Mouse (Mus musculus) left cerebral cortex, postnatal 25 days (tissue): ENCODE data around the gene Traf3ip3. TPM values are rescaled to one million over a fixed set of nuclear protein-coding genes. Genes with fewer than 3 reads are reported as not detected.

ENCODE experiments used
- DNase-seq, 2 experiments: peaks; one replicate each; pipeline ENCODE4 v3.0.0; 2022; ENCODE audit warnings: low spot score in 2 of 2, mixed read lengths in 1 of 2
- intact Hi-C: fragments of 180-260 bp; cut with DNase I; formaldehyde crosslinking; loops from one replicate; pipeline ENCODE4 v1.15.1; 2025
- total RNA-seq, 2 experiments: library from RNA; stranded (reverse); gene quantifications; 2 replicates each; pipeline ENCODE4 v1.2.3; 2021

Traf3ip3 gene
- total RNA-seq, result 1 to 10 TPM; 1.0 to 3.1 TPM

DNA sequence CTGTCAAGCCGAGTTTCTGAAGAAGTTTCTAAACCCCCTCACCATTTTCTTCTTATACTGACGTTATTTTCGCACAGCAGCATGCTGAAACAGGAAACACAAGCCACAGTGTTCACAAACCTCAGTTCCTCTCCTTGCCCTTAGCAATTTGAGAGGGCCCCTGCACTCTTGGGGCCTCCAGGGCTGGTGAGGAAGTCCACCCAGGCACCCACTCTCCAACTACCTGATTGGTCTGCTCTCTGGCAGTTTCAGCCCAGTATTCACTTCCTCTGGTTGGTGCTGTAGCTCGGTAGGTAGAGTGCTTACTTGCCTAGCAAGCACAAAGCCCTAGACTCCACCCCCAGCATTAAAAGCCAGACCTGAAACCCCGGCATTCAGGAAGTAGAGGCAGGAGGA lies at the start of gene Traf3ip3:
Gene Traf3ip3, minus strand, starts transcription at position 321 of the 396 bp plus-strand sequence.
- DNase-seq, result peak in 1 of 2 experiments; percentile 26
- intact Hi-C loops, result no loop called here

DNA sequence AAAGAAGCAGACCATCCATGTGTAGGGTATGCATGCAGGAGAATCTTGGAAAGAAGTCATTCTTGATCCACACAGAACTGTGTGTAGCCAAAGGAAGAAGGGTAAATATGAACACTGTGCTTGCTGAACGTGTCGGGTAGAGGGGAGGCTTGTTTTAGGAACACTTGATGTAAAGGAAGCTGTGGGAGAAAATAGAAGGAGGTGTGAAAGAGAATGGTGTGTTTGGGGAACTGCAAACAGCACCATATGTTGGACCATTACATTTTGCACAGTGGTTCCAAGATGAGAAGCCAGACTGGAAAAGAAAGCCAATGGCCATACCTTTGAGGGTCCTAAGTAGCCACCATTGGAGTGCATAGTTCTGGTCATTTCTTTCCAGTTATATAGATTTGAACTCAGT lies 48.5 kb upstream of the Traf3ip3 start:
- intact Hi-C loops, result no loop called here
- peak in 1 of 2 experiments; percentile 88 for DNase-seq

GRCm38 (mm10) chr1:193244235-193244634 lies 42.7 kb upstream of the Traf3ip3 start:
- DNase-seq, result no peak
- intact Hi-C loops, result no loop called here

- intact Hi-C loops, result no loop called here
- peak in 1 of 2 experiments; percentile 57 for DNase-seq
These were observed 42.2 kb upstream of the Traf3ip3 start for GRCm38 (mm10) chr1:193243571-193244193.

DNA sequence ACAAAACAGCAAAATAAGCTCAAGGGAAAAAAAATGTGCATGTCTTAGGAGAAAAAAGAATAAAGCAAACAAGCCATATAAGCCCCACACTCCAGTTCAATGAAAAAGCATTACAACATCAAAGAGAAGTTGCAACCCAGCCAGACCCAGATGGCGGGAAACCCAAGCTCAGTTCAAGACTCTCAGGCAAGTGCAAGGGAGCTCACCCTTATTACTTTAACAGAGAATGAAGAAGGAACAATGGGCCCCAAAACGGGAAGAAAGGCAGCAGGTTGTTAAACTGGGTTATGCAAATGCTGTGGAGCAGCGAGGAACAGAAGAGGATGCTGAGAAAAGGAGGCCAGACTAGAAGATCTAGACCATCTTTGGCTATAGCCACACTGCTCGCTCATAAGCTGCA lies 41.4 kb upstream of the Traf3ip3 start:
- intact Hi-C loops, result no loop called here
- peak in 1 of 2 experiments; percentile 36 for DNase-seq

DNA sequence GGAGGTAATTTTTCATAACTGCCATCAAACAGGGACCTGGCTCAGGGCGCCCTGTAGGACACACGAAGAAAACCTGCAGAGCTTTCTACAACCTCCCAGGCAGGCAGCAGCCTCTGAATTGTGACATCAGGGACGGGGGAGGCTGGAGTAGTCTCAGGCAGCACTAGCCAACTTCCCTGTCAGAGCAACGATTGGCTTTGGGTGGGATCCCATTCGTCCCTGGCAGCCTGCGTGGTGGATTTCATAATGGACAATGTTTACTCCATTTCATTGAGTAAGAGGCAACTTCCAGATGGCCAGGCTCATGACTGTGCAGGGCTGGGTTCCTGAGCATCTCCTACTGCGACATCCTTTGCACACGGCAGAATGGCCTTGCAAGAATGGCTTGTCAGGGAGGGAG lies 40.7 kb upstream of the Traf3ip3 start:
- peak; percentile 76 to 98 for DNase-seq
- intact Hi-C loops, result no loop called here

GRCm38 (mm10) chr1:193241436-193241835 lies 39.9 kb upstream of the Traf3ip3 start:
- intact Hi-C loops, result no loop called here
- no peak for DNase-seq

- intact Hi-C loops, result no loop called here
- DNase-seq, result peak in 1 of 2 experiments; percentile 28
These were observed 36.9 kb upstream of the Traf3ip3 start for GRCm38 (mm10) chr1:193238426-193238825.

DNA sequence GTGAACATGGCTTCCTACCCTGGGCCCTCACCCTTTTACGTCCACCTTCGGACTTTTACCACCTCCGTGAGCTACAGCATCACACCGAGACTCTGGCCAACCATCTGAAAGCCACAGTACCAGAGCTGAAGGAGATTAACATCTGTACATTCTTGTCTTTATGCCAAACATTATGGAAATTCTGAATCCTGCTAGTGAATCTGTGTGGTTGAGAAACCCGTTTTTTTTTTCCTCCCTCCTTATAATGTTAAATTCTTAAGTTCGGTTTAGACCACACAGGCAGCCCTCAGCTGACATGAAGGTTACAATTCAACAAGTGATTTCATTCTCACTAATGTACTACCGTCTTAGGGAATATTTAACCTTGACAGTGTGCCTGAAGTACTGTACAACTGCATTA lies 33.4 kb upstream of the Traf3ip3 start:
- intact Hi-C loops, result no loop called here
- DNase-seq, result no peak

DNA sequence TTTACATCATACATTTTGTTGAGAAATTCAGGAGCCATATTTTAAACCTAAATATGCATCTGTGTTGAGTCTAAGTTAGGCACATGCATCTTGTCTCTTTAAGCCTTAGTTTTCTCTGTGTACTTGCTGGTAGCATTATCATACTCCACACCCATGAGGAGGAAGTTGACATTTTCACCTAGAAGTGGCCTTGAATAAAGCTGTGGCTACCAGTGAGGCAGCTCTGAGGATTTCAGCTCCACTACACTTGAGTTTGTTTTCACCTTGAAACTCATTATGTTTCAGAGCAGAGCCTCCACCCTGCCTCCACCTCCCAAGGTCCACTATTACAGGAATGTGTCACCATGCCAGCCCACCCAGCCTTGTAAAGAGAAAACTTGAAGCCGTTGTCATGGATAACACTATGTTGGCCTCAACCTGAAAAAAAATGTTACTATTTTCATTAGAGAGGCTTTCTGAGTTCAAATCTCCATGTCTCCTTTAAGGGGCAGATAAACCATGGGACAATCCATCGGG lies 32.7 kb upstream of the Traf3ip3 start:
- no peak for DNase-seq
- intact Hi-C loops, result no loop called here

DNA sequence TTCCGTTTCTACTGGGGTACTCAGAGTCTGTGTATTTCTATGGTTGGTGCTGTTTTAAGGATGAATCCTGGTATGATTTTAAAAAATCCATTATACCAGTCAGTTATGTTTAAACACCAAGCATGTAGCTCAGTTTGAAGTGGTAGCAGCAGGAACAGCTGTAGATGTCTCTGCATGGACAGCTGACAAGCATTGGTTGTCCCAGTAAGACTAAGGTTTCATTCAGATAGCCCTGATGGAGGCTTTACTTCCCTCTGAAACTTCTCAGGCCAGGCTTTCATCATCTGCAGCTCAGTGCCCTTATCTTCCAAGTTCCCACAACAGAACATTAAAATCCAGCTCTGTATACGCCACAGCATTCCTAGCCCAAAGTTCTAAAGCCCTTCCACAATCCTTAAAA lies 31.2 kb upstream of the Traf3ip3 start:
- intact Hi-C loops, result no loop called here
- no peak for DNase-seq

DNA sequence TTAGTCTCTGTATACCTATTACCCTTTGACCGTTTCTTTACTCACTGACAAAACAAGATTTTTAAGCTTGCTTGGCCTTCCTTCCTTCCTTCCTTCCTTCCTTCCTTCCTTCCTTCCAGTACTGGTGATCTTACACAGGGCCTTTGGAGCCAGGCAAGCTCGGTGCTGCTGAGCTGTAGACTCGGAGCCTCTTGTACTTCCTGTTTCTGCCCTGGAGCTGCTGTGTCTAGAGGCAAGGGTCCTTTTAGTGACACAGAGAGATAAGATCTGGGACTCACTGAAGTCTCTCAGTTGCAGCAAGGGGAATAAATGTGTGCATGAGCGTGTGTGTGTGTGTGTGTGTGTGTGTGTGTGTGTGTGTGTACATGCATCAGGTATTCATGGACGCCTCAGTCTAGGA lies 29.4 kb upstream of the Traf3ip3 start:
- no peak for DNase-seq
- intact Hi-C loops, result no loop called here

DNA sequence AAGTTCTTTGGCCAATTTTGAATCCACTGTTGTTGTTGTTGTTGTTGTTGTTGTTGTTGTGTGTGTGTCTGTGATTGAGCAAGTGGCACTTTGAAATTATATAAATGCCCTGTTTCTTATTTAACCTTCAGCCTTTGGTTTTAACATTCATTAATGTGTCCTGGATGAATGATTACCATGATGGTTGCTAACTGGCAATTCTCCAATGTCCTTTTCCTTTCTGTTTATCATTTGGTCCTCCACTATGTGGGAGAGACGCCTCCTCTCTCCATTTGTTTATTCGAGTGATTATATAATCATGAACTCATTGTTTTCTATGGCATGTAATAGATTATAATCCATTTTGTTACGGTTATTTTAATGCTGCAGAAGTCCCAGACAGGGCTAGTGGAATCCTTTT lies 29.0 kb upstream of the Traf3ip3 start:
- DNase-seq, result no peak
- intact Hi-C loops, result no loop called here

- no peak for DNase-seq
- intact Hi-C loops, result no loop called here
These were observed 28.1 kb upstream of the Traf3ip3 start for GRCm38 (mm10) chr1:193229570-193229969.

DNA sequence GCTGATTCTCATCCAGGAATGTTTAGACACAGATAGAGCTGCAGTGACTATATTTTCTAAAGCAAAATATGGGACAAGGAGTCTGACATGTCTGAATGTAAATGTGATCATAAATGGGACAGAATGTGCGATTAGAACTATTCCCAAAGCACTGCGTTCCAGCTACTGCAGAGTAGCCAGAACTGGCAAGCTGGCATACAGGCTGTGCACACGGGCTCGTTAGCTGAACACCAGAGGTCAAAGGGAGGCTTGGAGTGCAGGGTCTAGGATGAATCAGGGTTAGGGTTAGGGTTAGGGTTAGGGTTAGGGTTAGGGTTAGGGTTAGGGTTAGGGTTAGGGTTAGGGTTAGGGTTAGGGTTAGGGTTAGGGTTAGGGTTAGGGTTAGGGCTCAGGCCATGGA lies 26.0 kb upstream of the Traf3ip3 start:
- intact Hi-C loops, result no loop called here
- peak in 1 of 2 experiments; percentile 9 for DNase-seq

GRCm38 (mm10) chr1:193226724-193227522 lies 25.4 kb upstream of the Traf3ip3 start:
- DNase-seq, result peak in 1 of 2 experiments; percentile 52
- intact Hi-C loops, result no loop called here

DNA sequence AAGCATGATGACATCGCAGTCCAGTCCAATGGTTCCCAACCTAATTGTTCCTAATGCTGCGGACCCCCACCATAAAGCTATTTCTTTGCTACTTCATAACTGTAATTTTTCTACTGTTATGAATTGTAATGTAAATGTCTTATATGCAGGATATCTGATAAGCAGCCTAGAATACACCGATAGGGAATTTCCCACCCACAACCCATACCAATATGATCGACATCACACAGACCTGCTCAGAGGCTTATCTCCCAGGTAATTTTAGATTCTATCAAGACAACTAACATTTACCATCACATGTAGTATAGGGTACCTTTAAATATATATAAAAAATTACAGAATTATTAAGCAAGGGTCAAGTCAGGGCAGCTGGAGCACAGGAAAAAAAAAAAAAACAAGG lies 24.6 kb upstream of the Traf3ip3 start:
- intact Hi-C loops, result no loop called here

DNA sequence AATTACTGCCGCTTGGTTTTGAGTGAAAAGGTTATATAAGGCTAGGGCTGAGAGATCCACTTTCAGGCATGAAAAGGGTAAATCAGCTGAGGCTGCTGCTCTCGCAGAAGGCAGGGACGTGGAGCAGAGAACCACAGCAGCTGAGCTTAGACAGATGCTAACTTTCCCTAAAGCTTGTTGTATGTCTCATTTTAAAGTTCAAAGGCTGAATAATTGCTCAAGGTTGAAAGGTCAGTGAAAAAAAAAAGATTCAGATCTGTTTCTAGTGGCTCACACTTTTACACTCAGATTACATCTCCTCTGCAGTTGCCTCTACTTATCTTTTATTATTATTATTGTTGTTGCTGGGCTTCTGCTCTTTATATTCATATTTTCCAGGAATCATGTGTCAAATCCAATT lies 24.0 kb upstream of the Traf3ip3 start:
- intact Hi-C loops, result no loop called here
- DNase-seq, result no peak

More for the DNA sequence above, 24.6 kb upstream of the Traf3ip3 start:
- DNase-seq, result no peak

- no peak for DNase-seq
- intact Hi-C loops, result no loop called here
These were observed 18.9 kb upstream of the Traf3ip3 start for GRCm38 (mm10) chr1:193220408-193220807.

DNA sequence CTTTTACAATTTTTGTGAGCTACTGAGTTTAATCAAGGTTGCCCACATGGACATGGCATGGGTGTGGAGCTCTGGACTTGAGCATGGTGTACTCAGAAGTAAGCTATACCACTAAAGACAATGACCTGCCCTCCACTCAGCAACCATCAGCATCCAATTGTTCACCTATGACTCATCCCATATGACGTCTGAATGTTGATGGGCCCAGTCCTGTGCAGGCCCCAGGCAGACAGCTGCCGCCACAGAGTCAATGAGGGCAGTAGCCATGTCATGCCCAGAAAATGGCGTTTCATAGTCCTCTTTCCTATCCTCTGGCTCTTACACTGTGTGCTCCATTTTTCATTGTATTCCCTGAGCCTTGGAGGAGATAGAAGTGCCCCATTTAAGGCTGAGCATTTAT lies 14.5 kb upstream of the Traf3ip3 start:
- DNase-seq, result no peak
- intact Hi-C loops, result no loop called here

- DNase-seq, result no peak
- intact Hi-C loops, result no loop called here
These were observed 12.6 kb upstream of the Traf3ip3 start for GRCm38 (mm10) chr1:193214053-193214452.
